Mouse (Mus musculus): ENCODE results near the gene 4933428G20Rik.

GRCm38 (mm10) chr11:97548757-97549156, 48.6 kb upstream of the 4933428G20Rik start:
- no peak for TF ChIP-seq CTCF (IDR thresholded peaks at IDR 0.05; ENCODE audit: low read depth)
- no peak for TF ChIP-seq EP300 (optimal IDR thresholded peaks at IDR 0.05)

All from stomach, postnatal 0 days (tissue).